Mouse (Mus musculus): ENCODE data around the gene Nup214. TPM values are rescaled to one million over a fixed set of nuclear protein-coding genes. Genes with fewer than 3 reads are reported as not detected.

The Nup214 gene
- polyA plus RNA-seq, 2 experiments from 2014 or later, result 78.0 to 79.8 TPM

Other genes starting within 250 kb of the Nup214 start
- under 1 TPM; 0.47 to 0.48 TPM for gene Qrfp, start 163.9 kb upstream of the Nup214 start, polyA plus RNA-seq (2017; shearing (Covaris generic))
- gene Fibcd1, start 128.4 kb upstream of the Nup214 start, polyA plus RNA-seq (2017; shearing (Covaris generic)), result not detected
- gene Lamc3, start 87.1 kb upstream of the Nup214 start, polyA plus RNA-seq (2017; shearing (Covaris generic)), result not detected
- not detected for gene Aif1l, start 24.3 kb upstream of the Nup214 start, polyA plus RNA-seq (2017; shearing (Covaris generic))
- gene Fam78a, start 110.4 kb downstream of the Nup214 start, polyA plus RNA-seq (2017; shearing (Covaris generic)), result 10 to 100 TPM; 23.6 to 27.1 TPM
- gene Plpp7, start 121.1 kb downstream of the Nup214 start, polyA plus RNA-seq (2017; shearing (Covaris generic)), result not detected
- 10 to 100 TPM; 32.0 to 32.6 TPM for gene Prrc2b, start 176.6 kb downstream of the Nup214 start, polyA plus RNA-seq (2017; shearing (Covaris generic))